Mouse (Mus musculus): ENCODE measurements around the gene Gm42906.

Gene Gm42906

DNA sequence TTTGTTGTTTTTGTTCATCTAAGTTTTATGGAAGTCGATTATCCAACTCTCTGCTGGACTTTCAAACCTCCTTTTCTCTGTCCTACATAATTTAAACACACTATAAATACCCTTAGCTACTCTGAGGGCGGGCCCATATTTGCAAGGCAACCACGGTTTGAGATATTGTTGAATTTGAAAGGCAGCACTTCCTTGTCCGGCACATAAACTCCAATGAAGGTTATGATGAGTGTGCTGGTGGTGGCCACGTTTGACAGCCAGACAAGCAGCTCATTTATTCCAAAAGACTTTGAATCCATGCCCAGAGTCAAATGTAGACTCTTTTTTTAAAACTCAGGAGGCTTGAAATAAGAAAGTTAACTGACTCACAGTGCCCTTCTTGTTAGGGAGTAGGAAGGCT lies 33.3 kb downstream of the Gm42906 start:
- no peak for DNase-seq (ENCODE audit: low read depth, low spot score)

DNA sequence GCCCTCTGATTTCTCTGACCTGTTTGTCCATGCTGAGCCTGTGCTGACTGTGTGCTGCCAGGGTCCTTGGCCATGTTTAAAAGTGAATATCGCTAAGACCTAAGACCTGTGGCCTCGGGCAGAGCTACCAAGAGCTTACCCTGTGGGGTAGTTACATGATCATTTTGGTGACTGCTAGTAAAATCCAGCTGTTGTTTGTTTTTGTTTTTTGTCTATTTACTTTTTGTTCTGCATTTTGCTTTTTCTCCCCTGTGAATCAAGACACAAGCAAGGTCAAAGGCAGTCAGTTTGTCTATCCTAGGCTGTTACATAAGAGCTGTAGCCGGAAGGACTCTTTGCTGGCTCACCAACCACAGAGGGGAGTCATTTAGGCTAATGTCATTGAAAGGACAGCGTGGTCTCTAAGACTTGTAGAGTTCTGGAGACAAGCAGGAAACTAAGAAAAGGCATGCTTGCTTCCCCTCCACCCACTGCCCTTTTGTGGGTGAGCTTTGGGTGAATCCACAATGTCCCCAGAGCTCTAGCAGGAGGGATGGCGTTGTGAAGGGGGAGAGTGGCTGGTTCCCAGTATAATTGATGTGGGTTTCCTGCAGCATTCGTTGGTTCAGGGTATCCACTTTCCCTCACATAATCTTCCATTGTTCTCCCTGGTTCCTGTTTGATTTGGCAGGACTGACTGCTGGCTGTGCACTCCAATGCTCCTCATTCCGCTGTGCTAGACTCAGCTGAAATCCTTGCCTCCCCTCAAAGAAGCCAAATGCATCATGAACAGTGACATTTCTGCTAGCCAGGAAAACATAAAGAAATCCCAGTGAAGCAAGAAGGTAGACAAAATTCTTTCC lies 33.9 kb downstream of the Gm42906 start:
- no peak for DNase-seq (ENCODE audit: low read depth, low spot score)

DNA sequence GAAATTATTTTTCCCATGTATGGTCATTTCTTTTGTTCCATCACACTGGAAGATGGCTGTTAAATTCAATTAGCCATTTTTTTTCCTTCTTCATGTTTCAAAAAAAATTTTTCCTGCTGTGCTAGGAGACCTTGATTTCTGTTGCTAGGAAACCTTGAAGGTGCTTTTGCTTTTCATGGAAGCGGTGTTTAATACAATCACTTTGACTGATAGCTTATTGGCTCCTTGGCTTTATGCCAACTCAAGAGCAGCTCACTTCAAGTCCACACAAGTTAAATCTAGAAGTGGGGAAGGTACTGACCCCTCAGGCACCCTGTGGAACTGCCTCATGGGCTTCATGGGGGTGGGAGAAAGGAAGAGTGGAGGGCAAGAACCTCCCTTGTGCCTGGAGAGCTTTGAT lies 38.1 kb downstream of the Gm42906 start:
- DNase-seq (ENCODE audit: low read depth, low spot score), result no peak

DNA sequence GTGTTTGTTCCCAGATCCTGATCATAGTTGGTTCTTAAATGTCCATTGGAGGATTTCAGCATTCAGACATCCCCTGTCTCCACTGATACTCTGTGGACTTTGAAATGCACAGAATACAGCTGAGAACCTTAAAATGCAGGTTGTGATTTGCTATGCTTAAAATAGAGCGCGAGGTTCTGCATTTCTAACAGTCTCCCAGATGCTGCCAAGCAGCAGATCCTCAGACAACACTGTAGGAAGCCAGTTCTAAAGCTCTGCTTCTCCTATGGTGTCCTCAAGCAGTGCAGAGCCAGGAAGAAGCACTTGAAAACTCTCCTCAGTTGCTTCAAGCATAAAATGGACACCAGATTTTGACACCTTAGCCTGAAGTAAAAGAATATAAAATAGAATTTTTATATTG lies 48.1 kb downstream of the Gm42906 start:
- DNase-seq (ENCODE audit: low read depth, low spot score), result no peak

DNA sequence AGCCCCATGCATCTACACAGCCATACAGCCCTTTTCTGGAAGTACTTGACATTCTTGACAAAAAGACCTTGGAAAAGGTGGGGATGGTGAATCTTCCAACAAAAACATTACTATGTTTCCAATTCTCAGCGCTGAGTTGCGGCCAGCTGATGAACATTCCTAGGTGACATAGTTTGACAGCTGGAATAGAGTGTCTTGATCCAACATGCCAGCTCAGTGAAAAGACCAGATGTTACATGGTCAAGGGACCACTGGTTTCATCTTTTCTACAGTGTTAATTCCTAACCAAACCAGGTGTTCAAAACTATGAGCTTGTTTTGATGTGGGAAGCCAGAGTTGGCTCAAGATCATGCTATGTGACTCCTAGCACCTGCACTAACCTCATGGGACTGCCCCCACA lies 48.8 kb downstream of the Gm42906 start:
- DNase-seq (ENCODE audit: low read depth, low spot score), result no peak

DNA sequence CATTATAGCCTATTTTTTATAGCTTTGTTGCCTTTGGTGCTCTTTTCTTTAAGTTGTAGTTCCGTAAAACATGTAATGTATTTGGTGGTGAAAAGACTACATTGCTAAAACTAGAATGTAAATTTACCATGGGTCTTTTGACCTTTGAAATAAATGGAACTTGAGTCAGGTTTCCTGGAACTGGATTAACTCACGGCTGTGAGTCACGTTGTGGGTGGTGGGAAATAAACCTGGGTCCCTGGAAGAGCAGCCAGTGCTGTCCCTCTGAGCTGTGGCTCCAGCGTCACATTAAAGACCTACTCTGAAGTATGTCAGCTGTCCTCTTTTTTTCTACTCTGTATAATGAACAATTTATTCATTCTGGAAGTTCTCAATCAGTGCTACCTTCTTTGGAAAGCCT lies 51.0 kb downstream of the Gm42906 start:
- DNase-seq (ENCODE audit: low read depth, low spot score), result no peak

DNA sequence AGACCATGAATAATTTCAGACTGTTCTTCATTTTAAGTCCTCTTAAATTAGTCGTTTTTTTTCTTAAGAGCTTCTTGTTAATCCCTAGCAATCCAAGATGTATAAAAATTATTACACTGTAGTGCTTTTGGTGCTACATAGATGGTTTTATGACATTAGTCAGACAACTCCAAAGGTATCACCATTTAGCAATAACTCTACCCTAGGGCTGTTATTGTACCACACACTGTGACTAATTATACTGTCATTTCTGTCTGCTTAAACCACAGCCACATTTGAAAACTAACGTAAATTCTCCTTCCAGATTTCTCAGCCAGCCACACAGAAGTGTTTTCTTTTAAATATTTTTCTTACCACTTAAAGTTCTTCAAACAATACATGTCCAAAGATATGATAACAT lies 53.1 kb downstream of the Gm42906 start:
- DNase-seq (ENCODE audit: low read depth, low spot score), result no peak

DNA sequence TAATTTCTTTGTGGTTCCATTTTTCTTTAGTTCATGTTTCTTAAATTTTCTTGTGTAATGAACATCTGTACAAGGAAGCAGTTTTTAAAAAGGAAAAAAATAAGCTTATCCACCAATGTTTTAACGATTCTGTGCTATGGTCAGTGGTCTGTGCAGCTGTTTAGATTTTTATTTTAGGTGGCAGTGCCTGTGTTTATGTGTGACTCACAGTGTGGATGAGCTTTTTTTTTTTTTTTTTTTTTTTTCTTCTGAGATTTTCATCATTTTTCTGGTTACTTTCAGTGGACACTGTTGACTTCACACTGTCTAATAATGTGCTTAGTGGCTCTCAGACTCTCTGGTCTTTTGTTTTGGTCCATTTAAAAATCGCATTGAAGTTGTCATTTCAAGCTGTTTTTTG lies 56.8 kb downstream of the Gm42906 start:
- no peak for DNase-seq (ENCODE audit: low read depth, low spot score)

DNA sequence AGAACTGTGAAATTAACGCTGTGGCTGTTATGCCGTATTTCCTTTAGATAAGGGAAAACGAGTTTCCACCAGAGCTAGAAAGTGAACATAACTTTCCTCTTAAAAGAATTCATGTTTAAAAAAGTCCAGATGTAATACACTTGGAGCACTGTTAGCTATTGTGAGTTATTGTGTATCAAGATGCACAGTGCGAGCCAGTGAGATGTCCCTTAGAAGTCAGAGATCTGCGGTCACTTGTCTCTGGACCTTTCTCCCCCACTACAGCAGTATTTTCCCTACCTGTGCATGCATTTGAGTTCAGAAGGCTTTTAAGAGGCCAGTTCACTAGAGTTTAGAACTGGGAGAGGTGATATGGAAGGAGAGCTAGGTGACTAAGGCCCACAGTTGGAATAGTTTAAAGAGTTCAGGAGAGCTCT lies 58.6 kb downstream of the Gm42906 start:
- DNase-seq (ENCODE audit: low read depth, low spot score), result peak; percentile 38

DNA sequence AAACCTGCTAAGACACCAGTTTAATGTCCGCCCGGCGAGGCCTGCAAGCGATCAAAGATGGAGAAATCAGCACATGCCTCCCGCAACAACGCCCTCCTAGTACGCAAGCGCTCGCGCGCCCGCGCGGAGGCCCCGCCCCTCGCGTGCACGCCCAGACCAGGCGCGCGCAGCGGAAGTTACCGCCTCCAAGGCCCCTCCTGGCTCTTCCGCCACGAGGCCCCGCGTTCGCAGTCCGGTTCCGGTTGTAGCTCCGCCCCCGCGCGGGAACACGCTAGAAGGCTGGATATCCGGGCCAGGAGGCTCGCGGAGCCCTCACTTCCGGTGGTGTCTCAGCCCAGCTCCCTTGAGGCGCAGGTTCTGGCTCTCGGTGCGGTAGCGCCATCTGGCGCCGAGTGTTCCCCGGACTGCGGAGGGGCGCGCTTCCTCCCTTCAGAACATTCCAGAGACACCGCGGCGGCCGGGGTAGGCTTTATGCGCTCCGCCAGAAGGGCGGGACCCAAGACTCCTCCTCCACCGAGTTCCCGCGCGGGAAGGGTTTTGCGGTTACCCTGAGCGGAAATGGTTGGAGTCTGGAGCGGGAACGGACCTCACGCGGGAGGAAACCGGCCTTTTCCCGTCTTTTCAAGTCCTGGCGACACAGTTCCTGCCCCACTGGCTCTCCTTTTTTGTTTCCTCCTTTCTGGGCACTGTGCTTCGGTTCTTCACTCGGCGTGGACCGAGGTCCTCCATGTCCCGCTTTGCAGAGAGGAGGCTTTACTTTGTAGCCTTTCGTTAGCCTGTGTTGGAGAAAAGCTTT lies 59.4 kb downstream of the Gm42906 start:
- peak; percentile 98 for DNase-seq (ENCODE audit: low read depth, low spot score)

DNA sequence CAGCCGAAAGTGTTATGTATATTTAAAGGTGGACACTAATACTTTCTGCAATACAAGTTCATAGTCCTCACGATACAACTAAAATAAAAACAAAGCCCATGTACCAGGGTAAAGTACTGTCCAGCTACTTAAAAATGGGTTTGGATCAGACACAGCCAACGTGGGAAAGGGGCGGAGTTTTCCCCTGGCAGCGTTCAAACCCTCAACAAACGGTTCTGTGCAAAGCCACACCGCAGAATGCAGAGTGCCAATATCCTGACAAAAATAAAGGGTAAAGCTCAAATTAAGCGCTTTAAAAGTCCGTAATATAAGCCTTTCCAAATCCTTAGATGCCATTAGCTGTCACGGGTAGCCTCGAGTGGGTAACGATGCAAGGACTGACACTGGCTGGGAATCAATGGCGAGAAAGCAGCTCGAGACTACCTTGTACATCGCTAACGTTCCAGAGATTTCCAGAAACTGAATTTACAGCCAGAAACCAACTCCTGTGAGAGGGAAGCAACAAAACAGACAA lies 60.0 kb downstream of the Gm42906 start:
- DNase-seq (ENCODE audit: low read depth, low spot score), result peak; percentile 49

DNA sequence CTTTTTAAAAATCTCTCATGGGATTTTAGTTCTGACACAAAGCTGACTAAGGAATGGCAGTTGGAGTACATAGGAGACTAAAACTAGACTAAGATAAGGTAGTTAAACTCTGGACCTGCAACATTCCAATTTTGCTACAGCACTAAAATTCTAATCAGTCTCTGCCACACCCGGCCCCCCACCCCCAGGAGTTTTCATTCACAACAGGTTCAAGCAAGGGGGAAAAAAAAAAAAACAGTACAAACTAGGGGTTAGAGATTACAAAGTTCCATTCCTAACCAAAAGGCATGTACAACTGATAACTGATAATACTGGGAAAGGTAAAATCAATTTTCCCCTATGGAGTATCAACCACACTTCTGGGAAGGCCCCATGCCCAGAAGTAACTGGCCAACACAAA lies 60.6 kb downstream of the Gm42906 start:
- DNase-seq (ENCODE audit: low read depth, low spot score), result no peak

DNA sequence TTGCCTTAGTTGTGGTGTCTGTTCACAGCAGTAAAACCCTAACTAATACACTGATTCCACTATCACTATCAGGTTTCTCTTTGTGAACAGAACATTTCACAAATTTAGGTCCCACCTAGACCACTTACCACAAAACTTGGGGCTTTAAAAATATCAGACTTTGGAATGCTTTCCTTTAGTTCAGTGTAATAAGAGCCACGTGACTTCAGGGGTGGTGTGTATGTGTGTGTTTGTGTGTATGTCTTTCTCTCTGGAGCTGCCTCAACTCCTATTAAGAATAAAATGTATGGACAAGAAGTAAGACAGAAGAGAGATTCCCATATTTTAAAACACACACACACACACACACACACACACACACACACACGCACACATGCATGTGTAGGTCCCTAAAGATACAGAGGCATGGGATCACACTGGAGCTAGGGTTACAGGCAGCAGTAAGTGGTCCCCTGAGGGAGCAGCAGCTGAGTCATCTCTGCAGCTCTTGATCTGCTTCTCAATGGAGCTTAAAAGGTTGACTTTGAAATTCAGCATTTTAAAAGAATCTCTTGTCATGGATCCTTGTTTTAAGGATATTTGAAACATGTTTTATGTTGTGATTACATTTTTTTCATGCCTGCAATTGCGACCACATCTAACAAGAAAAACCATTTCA lies 64.5 kb downstream of the Gm42906 start:
- no peak for DNase-seq (ENCODE audit: low read depth, low spot score)

DNA sequence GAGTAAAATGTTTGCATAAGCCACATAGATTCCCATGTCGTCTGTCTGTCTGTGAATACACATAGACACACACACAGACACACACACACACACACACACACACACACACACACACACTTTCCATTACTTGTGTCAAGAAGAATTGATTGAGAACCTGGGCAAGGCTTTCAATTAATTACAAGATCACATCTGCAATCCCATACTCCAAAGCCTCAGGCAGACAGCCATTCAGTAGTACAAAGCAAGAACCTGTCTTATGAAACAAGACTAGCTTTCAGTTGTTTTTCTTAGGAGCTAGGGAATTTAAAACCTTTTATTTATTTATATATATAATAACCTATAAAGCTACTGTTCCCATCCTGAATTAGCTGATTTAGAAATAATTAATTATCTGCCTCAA lies 78.3 kb downstream of the Gm42906 start:
- no peak for DNase-seq (ENCODE audit: low read depth, low spot score)

DNA sequence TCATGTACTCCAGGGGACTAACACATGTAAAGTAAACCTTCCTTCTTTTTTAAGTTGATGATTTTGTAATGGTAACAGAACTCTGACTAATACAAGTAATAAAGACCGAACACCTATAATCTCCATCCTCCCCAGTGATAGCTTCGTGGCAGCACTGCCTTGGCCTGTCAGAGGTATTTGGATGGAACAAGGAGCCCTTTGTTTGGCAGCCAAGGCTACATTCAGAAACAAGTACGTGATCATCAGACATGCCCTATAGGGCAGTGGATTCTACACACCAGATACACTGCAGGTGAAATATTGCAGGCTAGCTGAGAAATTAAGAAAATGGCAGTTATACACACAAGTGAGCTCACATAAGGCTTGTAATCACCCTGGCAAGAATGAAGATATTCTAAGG lies 79.5 kb downstream of the Gm42906 start:
- no peak for DNase-seq (ENCODE audit: low read depth, low spot score)

DNA sequence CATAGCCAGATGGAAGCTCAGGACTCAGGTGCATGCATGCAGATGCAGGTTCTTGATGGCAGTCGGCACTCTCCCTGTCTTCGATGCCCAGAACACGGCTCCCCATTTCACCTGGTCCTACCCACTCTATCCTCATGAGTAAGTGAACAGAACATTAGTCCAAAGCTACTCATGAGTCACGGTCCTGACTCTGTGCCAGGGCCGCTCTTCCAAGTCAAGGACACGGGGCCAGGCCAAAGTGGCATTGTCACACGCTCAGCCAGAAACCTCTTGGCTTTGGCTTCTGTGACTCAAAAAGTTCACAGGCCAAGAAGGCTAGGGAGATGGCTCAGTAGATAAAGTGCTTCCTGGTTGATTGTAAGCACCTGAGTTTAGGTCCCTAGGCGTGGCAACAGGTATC lies 81.3 kb downstream of the Gm42906 start:
- no peak for DNase-seq (ENCODE audit: low read depth, low spot score)

DNA sequence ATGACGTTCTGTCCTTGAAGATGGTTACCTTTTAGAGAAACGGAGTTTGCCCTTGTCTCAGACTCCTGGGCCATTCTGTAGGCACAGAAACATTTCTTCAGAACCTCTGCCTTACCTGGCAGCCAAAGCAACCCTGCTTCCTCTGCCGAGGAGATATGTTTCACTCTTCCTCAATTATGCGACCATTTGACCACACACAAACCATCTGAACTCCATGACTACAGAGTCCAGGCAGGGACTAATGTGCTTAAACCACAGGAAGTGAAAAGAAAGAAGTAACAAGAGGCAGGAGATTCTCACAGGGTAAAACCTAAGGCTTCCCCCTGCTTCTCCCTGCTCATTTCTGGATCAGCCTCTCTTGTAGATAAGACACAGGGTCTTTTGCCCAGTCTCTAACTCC lies 83.2 kb downstream of the Gm42906 start:
- no peak for DNase-seq (ENCODE audit: low read depth, low spot score)

DNA sequence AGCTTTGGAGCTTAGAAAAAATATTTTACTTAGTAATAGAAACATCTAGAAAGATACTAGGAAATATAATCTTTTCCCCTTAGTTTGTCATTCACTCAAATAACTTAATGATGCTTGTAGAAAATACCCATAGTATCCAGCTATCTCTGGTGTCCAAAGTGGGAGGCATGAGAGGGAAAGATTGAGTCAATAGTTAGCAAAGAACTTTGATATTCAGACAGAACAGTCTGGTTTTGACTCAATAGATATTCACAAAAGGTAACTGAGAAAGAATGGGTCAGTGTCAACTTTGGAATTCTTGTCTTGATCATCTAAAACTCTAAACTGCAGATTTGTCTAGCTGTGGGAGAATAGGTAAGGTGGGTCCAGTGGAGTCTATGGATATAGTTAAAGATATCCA lies 94.3 kb downstream of the Gm42906 start:
- DNase-seq (ENCODE audit: low read depth, low spot score), result no peak

DNA sequence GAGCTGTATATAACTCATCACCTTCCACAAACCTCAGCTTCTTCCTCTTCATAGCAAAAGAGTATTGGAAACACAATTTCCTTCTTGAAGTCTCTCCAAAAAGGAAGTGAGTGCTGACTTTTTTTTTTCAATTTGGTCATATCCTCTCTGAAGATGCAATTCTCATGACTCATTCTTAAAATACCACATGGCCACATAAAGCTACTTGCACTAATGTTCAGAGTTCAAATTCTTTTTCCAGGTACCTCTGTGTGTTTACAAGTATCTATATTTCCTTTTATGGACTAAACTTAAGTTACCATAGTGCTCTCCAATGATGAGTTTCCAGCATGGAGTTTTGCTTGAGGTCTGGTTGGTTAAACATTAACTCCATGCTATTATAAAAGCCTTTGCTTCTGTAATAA lies 94.8 kb downstream of the Gm42906 start:
- no peak for DNase-seq (ENCODE audit: low read depth, low spot score)

DNA sequence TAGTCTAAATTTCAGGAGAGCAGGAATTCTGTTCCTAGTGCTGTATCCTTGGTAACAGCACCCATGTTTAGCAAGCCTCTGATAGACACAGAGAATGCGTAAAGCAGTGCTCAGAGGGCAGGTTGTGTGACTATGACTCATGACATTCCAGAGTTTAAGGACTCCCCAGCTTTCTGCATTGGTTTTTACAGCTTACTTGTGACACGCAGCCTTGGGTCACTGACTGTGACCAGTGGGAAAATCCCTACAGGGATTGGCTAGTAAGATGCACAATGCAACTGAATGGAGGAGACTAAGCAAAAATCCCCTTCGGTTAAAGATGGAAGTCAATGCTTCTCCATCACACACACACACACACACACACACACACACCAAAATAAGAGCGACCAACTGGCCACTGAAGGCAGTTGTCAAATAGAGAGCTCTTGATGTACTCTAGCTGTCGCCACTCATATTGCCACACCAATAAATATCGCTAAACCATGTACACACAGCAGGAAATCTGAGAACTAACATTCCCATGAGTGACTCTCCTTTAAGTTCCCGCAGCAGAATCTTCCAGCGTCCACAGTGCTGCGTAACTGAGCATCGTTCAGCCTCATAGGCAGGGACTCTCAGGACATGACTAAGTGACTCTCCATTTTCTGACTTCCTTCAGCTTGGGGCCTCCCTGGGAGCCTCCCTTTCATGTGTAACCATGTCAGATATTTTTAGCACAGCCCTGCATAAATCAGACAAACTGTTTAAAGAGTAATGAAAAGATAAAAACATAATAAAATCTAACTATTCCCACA lies 112.0 kb downstream of the Gm42906 start:
- no peak for DNase-seq (ENCODE audit: low read depth, low spot score)

DNA sequence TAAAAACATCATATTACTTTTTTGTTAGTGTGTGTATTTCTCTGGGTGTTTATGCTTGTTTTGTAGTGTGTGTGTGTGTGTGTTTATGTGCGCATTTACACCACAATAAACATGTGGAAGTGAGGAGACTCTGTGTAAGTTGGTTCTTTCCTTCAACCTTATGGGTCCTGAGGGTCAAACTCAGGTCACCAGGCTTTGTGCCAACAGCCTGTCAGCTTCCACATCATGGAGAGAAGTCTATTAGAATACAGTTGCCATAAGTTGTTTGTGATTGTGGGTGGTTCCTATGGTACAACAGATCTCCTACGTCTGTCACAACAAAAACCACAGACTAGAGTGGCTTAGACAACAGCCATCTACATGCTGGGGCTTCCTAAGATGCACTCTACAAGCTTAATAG lies 127.7 kb downstream of the Gm42906 start:
- no peak for DNase-seq (ENCODE audit: low read depth, low spot score)

DNA sequence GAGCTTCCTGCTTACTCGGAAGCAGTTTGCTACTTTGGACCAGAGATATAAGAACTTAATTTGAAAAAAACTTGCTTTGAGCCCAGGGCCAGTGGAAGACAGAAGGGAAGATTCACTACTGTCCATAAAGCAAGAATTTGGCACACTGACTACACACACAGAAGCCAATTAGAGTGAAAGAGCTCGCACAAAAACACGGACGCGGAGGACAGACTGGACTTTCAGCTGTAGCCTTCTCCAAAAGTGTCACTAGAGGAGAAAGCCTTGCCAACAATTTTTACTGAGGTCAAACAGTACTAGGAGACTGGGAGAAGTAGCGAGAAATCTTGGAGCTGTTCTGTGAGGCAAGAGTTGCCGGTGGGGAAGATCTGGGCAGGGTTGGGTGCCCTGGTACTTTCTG lies 128.4 kb downstream of the Gm42906 start:
- no peak for DNase-seq (ENCODE audit: low read depth, low spot score)
